25 mouse cellular contexts compared by ENCODE assay signal in genomic region chr2:49818126-49818525, GRCm38 (mm10). TPM values are rescaled to one million over a fixed set of nuclear protein-coding genes. Genes with fewer than 3 reads are reported as not detected.
"Had no signal": no experiment of that assay in that cellular context is flagged by ENCODE, and none has a peak within 500 bp of the region (broad histone marks: within the 10 kb centered on the region; RNA-seq: fewer than 3 reads in every experiment).

No protein-coding gene starts in this region.

- H3K9ac ChIP-seq: heart, embryonic 12.5 days; hindbrain, embryonic 12.5 days; hindbrain, embryonic 14.5 days; intestine, embryonic 15.5 days; limb, embryonic 13.5 days; limb, embryonic 15.5 days; liver, embryonic 12.5 days; liver, embryonic 14.5 days had no signal

- DNase-seq: gastrocnemius, postnatal 14 days; gastrocnemius, postnatal 36 days; heart, adult 2 months; heart, postnatal 10 days; heart, postnatal 4 days; kidney, adult 18-20 months; kidney, adult 8-10 months; kidney, postnatal 10 days; kidney, postnatal 25 days; layer of hippocampus, adult 9-11 months; layer of hippocampus, postnatal 36 days; left cerebral cortex, postnatal 4 days had no signal

- H3K4me3 ChIP-seq: heart, adult 2 months; heart, embryonic 12.5 days; hindbrain, embryonic 10.5 days; hindbrain, embryonic 12.5 days; intestine, embryonic 15.5 days; limb, embryonic 13.5 days; limb, embryonic 15.5 days; liver, embryonic 12.5 days had no signal

- H3K27ac ChIP-seq: heart, adult 2 months; hindbrain, embryonic 10.5 days; hindbrain, embryonic 12.5 days; hindbrain, embryonic 14.5 days; intestine, embryonic 15.5 days; limb, embryonic 13.5 days; limb, embryonic 15.5 days; liver, embryonic 12.5 days; liver, embryonic 14.5 days had no signal

- H3K27me3 ChIP-seq: heart, embryonic 12.5 days; intestine, embryonic 15.5 days; limb, embryonic 13.5 days; limb, embryonic 15.5 days; liver, embryonic 12.5 days had no signal

- H3K36me3 ChIP-seq: heart, embryonic 12.5 days; hindbrain, embryonic 10.5 days; hindbrain, embryonic 12.5 days; intestine, embryonic 15.5 days; limb, embryonic 13.5 days; limb, embryonic 15.5 days; liver, embryonic 12.5 days had no signal

- H3K9me3 ChIP-seq: heart, embryonic 12.5 days; hindbrain, embryonic 10.5 days; hindbrain, embryonic 12.5 days; intestine, embryonic 15.5 days; limb, embryonic 13.5 days; limb, embryonic 15.5 days; liver, embryonic 12.5 days had no signal

- ATAC-seq: hindbrain, embryonic 16.5 days; inflammation-experienced regulatory T-cells, adult 6 months; intestine, embryonic 15.5 days; intestine, postnatal 0 days; liver, embryonic 12.5 days had no signal

- H3K4me1 ChIP-seq: hindbrain, embryonic 10.5 days; hindbrain, embryonic 12.5 days; limb, embryonic 13.5 days; liver, embryonic 12.5 days had no signal

- H3K4me2 ChIP-seq: heart, embryonic 12.5 days; hindbrain, embryonic 12.5 days; hindbrain, embryonic 14.5 days; intestine, embryonic 15.5 days; limb, embryonic 13.5 days; limb, embryonic 15.5 days; liver, embryonic 12.5 days had no signal

RNA-seq across cellular contexts. Expression of gene Lypd6b, which starts 30.6 kb away (rescaled TPM):
- polyA plus RNA-seq: liver, adult 2 months had no signal
